Mouse (Mus musculus) G1E (cell line): ENCODE measurements around the gene Fosl2. TPM values are rescaled to one million over a fixed set of nuclear protein-coding genes. Genes with fewer than 3 reads are reported as not detected.

ENCODE experiments used
- ATAC-seq: 2 replicates; pipeline ENCODE4 v1.8.0; 2016; ENCODE audit warnings: mild to moderate bottlenecking; ENCODE audit not compliant: insufficient number of reproducible peaks, poor library complexity, low FRiP score, severe bottlenecking; ENCODE audit errors: extremely low read depth
- DNase-seq: peaks from one replicate; pipeline ENCODE4 v3.0.0; 2012; ENCODE audit warnings: low spot score
- H3K27me3 ChIP-seq: 2 replicates; pipeline ENCODE4 v1.6.1; 2012; ENCODE audit warnings: mild to moderate bottlenecking, low read length, inconsistent platforms; ENCODE audit not compliant: insufficient read depth
- H3K36me3 ChIP-seq: replicated peaks from 2 replicates; pipeline ENCODE3; 2012; ENCODE audit warnings: mild to moderate bottlenecking, inconsistent platforms
- H3K4me1 ChIP-seq: 2 replicates; pipeline ENCODE4 v1.6.1; 2012; ENCODE audit warnings: low read depth, low read length, inconsistent platforms, mixed read lengths; ENCODE audit not compliant: insufficient read depth
- H3K4me3 ChIP-seq: 2 replicates; pipeline ENCODE4 v1.5.1; 2012; ENCODE audit warnings: low read depth, mild to moderate bottlenecking, inconsistent platforms, low read length, moderate library complexity, mixed read lengths
- H3K9me3 ChIP-seq: replicated peaks from 2 replicates; pipeline ENCODE4 v1.6.1; 2012; ENCODE audit warnings: inconsistent platforms
- CTCF ChIP-seq: IDR thresholded peaks from 2 replicates; pipeline ENCODE4 v1.5.1; 2012; ENCODE audit warnings: low read depth, low read length, inconsistent platforms, mixed read lengths
- GATA1 ChIP-seq: IDR thresholded peaks from 2 replicates; pipeline ENCODE4 v1.6.1; 2012; ENCODE audit warnings: borderline replicate concordance, low read length, inconsistent platforms, mixed read lengths
- GATA2 ChIP-seq: IDR thresholded peaks from 2 replicates; pipeline ENCODE4 v1.6.1; 2012; ENCODE audit warnings: low read depth, low read length, inconsistent platforms, borderline replicate concordance
- POLR2AphosphoS5 ChIP-seq: IDR thresholded peaks from 2 replicates; pipeline ENCODE4 v1.6.1; 2012; ENCODE audit warnings: low read depth, low read length, inconsistent platforms; ENCODE audit not compliant: insufficient replicate concordance
- TAL1 ChIP-seq: conservative IDR thresholded peaks from 2 replicates; pipeline ENCODE4 v1.6.1; 2012; ENCODE audit warnings: low read depth, low read length, inconsistent platforms, mixed read lengths
- polyA plus RNA-seq: library from polyadenylated mRNA; stranded (reverse); fragments of >175 nt; gene quantifications from 2 replicates; pipeline ENCODE4 v1.2.3, GENCODE M21; 2012
- total RNA-seq, 2 experiments: library from RNA; stranded (forward) in 1 of 2; stranded (reverse) in 1 of 2; fragments of 200-1000 nt in 1 of 2; fragments of >200 nt in 1 of 2; fragmentation: Nextera tagmentation in 1 of 2; gene quantifications; 2 replicates each; pipeline ENCODE4 v1.2.3; 2014 to 2017

The Fosl2 gene
- total and polyA plus RNA-seq, 3 experiments: 0.15 to 1.8 (median 0.72) TPM

DNA sequence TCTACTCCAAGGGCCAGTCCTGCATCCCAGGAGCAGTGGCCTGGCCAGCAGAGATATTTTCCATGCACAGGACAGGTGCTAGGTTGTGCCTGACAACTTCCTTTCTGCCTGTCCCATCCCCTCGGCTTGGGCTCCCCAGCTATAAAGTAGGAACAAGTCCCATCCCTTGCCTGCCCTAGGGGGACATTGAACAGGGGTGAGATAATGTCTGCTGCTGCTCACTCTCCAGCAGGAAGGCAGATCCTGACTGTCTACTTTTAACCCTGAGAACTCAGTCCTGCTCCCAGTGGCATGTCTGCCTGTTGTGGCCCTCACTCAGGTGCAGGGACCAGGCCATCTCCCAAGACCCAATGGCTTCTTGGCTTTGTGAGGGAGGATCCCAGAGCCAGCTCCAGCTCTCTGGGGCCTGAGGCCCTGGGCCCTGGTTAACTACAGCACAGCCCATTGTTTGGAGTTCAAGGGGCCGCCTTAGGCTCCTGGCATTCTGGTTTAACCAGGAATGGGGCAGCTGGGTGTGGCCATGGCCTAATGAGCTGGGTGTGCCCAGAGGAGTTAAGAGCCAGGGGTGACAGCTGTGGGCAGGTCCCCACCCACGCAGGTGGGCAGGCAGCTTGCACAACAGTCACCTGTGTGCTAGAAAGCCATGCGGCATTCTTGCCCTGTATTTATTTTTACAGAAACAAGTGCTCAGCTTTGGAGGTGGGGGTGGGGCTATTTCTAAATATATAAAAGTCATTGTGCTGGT, 47.5 kb downstream of the Fosl2 start:
- Histone ChIP-seq H3K4me3 (no peak overlapping the region), H3K9me3 (no peaks in the 10 kb centered on the region), H3K27me3 (peaks cover 11% of the 10 kb centered on the region; the same call in 1 of the 2 replicates), H3K4me1 (no peaks in the 10 kb centered on the region), H3K36me3 (no peaks in the 10 kb centered on the region)
- TF ChIP-seq POLR2AphosphoS5 (no peak), GATA1 (no peak), GATA2 (no peak), CTCF (no peak)
- DNase-seq: no peak
- ATAC-seq: no peak

DNA sequence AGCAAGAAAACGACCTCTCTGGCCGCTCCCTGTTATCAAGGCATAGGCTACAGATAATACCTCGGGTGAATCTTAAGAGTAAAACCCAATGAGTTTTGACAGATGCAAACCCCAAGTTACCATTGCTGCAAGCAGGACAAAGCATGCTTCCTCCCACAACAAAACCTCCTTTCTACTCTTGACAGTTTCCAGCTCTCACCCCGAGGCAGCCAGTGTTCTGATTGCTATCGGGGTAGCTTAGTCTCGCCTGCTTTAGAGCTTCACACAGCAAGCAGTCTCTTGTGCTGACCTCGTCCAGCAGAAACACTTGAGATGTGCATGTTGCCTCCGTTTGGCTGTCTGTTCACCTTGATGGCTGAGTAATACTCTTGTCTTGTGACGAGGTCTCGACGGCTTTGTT, 52.1 kb downstream of the Fosl2 start:
- H3K4me3 ChIP-seq: no peak overlapping the region
- H3K9me3 ChIP-seq: no peaks in the 10 kb centered on the region
- peaks cover 13% of the 10 kb centered on the region; the same call in 1 of the 2 replicates for H3K27me3 ChIP-seq
- no peak for TF ChIP-seq TAL1
- no peak for TF ChIP-seq CTCF
- no peak for TF ChIP-seq POLR2AphosphoS5
- no peak for TF ChIP-seq GATA2
- no peak for TF ChIP-seq GATA1
- no peak for DNase-seq
- ATAC-seq: no peak
- H3K4me1 ChIP-seq: no peaks in the 10 kb centered on the region
- no peaks in the 10 kb centered on the region for H3K36me3 ChIP-seq

DNA sequence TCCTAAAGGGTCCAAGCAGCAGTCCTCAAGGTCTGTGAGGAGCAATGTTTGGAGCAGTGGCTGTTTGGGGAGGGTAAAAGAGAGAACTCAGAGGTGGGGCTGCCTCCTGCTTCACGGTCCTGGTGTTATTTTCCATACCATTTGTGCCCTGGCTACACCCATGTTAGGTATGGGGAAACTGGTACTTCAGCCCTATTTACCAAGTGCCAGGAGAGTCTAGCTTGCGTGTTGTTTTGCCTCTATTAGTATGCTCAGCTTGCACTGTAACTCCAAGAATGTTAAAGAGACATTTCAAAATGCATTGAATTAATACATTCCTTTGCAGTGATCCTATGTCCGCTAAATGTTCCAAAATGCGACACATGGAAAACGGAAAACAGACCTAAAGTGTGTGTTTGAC, 55.7 kb downstream of the Fosl2 start:
- H3K36me3 ChIP-seq: no peaks in the 10 kb centered on the region
- H3K4me1 ChIP-seq: no peaks in the 10 kb centered on the region
- TF ChIP-seq TAL1 (no peak), POLR2AphosphoS5 (no peak), GATA1 (no peak), CTCF (no peak), GATA2 (no peak)
- no peak overlapping the region for H3K4me3 ChIP-seq
- DNase-seq (no peak), ATAC-seq (no peak)
- H3K9me3 ChIP-seq: no peaks in the 10 kb centered on the region
- peaks cover 6% of the 10 kb centered on the region for H3K27me3 ChIP-seq

DNA sequence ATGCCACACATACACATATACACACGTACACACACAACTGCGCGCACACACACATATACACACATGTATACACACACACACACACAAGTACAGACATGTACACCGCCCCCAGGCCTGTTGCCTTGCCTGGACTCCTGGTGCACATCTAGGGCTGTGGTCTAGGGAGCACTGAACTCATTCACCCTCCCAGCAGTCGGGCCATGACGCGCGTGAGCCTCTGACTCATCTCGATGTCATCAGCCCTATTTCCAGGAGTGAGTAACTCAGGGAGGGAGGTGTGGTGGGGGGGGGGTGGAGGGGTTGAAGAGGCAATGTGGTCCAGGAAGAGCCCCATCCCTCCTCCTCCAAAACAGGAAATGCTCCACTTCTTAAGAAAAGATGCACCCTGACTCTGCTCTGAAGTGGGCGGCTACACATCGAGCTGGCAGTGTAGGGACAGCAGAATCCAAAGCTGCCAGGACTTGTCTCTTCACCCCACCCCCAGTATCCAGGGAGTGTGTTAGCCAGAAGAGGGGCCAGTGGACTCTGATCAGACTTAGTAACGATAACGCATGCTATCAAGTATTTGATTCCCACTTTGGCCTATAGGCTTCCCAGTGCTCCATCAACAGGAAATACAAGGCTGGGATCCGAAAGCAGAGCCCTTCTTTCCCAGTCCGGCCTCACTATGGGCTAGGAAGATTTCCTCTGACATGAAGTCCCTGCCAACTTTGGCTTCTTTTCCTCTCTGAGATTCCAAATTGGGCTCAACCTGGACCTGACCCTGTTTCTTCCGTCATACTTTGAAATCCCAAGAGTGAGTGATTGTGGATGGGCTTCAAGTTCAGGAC, 56.6 kb downstream of the Fosl2 start:
- no peaks in the 10 kb centered on the region for H3K4me1 ChIP-seq
- H3K4me3 ChIP-seq: no peak overlapping the region
- no peaks in the 10 kb centered on the region for H3K36me3 ChIP-seq
- TF ChIP-seq TAL1 (no peak), CTCF (no peak), GATA1 (no peak), POLR2AphosphoS5 (no peak), GATA2 (no peak)
- DNase-seq (no peak), ATAC-seq (no peak)
- H3K9me3 ChIP-seq: no peaks in the 10 kb centered on the region
- H3K27me3 ChIP-seq: peaks cover 6% of the 10 kb centered on the region

DNA sequence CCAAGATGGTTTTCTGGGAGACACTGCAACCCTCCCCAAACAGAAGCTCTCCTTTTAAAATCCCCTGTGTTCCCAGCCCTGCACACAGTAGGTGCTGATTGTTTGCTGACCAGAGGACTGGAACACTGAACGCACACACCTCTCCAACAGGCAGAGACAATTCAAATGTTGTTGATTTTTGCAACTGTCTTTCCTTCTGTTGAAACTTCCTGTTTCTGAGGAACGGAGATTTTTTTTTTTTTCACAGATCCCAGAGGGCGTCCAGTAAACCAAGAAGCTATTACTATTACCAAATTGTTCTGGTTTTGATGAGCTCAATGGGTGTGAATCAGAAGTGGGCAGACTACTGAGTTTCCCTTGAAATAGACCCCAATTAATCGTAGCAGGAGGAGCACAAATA, 58.6 kb downstream of the Fosl2 start:
- Histone ChIP-seq H3K4me3 (no peak overlapping the region), H3K4me1 (no peaks in the 10 kb centered on the region), H3K36me3 (no peaks in the 10 kb centered on the region), H3K27me3 (peaks cover 14% of the 10 kb centered on the region), H3K9me3 (no peaks in the 10 kb centered on the region)
- DNase-seq (no peak), ATAC-seq (no peak)
- TF ChIP-seq GATA2: no peak
- no peak for TF ChIP-seq GATA1
- TF ChIP-seq CTCF: no peak
- no peak for TF ChIP-seq TAL1
- TF ChIP-seq POLR2AphosphoS5: no peak

- H3K36me3 ChIP-seq: no peaks in the 10 kb centered on the region
- no peak overlapping the region for H3K4me3 ChIP-seq
- peaks cover 15% of the 10 kb centered on the region for H3K27me3 ChIP-seq
- H3K4me1 ChIP-seq: no peaks in the 10 kb centered on the region
- ATAC-seq: no peak
- H3K9me3 ChIP-seq: no peaks in the 10 kb centered on the region
- no peak for DNase-seq
- TF ChIP-seq TAL1: no peak
- TF ChIP-seq CTCF: no peak
- TF ChIP-seq GATA2: no peak
- TF ChIP-seq POLR2AphosphoS5: no peak
- no peak for TF ChIP-seq GATA1
Measured at GRCm38 (mm10) chr5:32195857-32196609, 60.4 kb downstream of the Fosl2 start.
